Mouse (Mus musculus): ENCODE data around the gene Olfr455. TPM values are rescaled to one million over a fixed set of nuclear protein-coding genes. Genes with fewer than 3 reads are reported as not detected.
A peak's percentile ranks its signal among the peaks of the same experiment; 100 is the strongest.

The Olfr455 gene
- polyA plus RNA-seq (2014; fragmentation: Nextera tagmentation; extraction: Ambion mirVana) = not detected in 2 replicates

DNA sequence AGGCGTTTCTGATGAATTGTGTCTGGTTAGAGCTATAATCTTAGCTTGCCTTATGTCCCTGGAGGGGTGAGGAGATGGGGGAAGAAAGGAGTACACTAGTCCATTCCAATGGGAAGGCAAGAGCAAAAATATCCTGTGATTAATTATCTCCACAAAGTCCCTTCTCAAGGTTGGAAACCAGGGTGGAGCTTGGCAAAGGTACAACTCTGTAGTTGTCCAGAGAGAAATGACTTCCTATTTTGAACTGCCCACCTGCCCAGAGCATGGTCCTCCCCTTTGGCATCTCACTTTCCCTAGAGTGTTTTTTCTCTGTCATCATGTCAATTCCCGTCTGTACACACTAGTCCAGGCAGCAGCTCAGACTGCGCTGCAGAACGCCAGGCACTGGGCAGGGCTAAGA is at the start of gene Olfr455:
TSS of gene Olfr455 (minus strand) at position 127 of the 400 bp plus-strand sequence.
- no peak for TF ChIP-seq CTCF (IDR thresholded peaks at IDR 0.05; ENCODE audit: low read depth)
- H3K36me3 ChIP-seq (ENCODE audit: insufficient read depth) = no peaks in the 10 kb centered on the region
- H3K9me3 ChIP-seq (ENCODE audit: low read depth, low read length) = no peaks in the 10 kb centered on the region
- no peak within 1 kb of the TSS for H3K4me3 ChIP-seq (ENCODE audit: low read depth, low read length)
- 0 out of 2 replicates have a peak, but pooled peaks have one; percentile 40 for ATAC-seq (ENCODE audit: insufficient read depth)
- no peak within 1 kb of the TSS for H3K9ac ChIP-seq
- H3K4me1 ChIP-seq (ENCODE audit: insufficient read depth) = 0 out of 2 replicates have a peak, but pooled peaks cover 4% of the 10 kb centered on the region
- 53% methylated on average over 4 of the region's 4 CpGs for WGBS
- DNase-seq = peak; percentile 39
- H3K27ac ChIP-seq (ENCODE audit: low read depth) = no peak within 1 kb of the TSS
- H3K4me2 ChIP-seq = no peak within 1 kb of the TSS
- no peaks in the 10 kb centered on the region for H3K27me3 ChIP-seq (ENCODE audit: insufficient read depth, low read length)

DNA sequence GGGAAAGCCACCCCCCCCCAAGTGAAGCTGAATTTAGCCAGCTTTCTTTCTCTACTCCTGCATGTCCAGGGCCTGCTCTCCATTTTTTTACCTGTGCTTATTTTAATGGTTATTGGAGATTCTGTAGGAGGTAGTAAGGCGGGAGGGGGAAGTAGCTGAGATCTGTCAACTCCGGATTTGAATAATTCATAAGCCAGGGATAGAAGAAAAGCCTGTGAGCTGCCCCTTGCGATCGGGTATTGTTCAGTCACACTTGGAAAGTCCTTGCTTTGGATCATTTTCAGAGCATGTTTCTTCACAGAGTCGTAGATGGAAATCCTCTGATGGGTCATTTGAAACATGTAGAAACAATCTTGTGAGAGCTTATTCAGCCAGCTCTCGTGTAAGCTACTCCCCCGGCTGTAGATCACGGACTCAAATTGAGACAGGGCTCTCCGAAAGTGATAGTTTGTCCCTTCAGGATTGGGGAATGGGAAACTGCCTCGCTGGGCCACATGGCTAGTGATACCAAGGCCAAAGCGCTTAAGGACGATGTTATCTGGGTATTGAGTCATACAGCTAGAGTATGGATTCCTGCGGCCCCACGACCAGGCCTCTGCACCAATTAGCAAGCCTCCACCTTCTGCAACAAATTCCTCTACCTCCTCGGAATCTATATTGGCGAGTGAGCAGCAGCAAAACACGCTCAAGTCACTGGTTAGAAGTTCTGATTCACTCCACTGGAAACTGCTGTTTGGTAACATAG is 45.9 kb upstream of the Olfr455 start:
- Histone ChIP-seq H3K4me1 (ENCODE audit: insufficient read depth) (no peaks in the 10 kb centered on the region), H3K9me3 (ENCODE audit: low read depth, low read length) (no peaks in the 10 kb centered on the region), H3K27ac (ENCODE audit: low read depth) (no peak overlapping the region), H3K36me3 (ENCODE audit: insufficient read depth) (no peaks in the 10 kb centered on the region), H3K4me2 (no peak overlapping the region), H3K27me3 (ENCODE audit: insufficient read depth, low read length) (no peaks in the 10 kb centered on the region), H3K4me3 (ENCODE audit: low read depth, low read length) (no peak overlapping the region), H3K9ac (no peak overlapping the region)
- WGBS = 78% methylated on average over 17 of the region's 17 CpGs
- TF ChIP-seq CTCF (IDR thresholded peaks at IDR 0.05; ENCODE audit: low read depth) = no peak
- ATAC-seq (ENCODE audit: insufficient read depth) (no peak), DNase-seq (no peak)

GRCm38 (mm10) chr6:42586569-42586968 is 39.2 kb upstream of the Olfr455 start:
- Histone ChIP-seq H3K27me3 (ENCODE audit: insufficient read depth, low read length) (no peaks in the 10 kb centered on the region), H3K4me1 (ENCODE audit: insufficient read depth) (peaks cover 7% of the 10 kb centered on the region; the same call in 1 of the 2 replicates), H3K36me3 (ENCODE audit: insufficient read depth) (no peaks in the 10 kb centered on the region), H3K4me3 (ENCODE audit: low read depth, low read length) (no peak overlapping the region), H3K27ac (ENCODE audit: low read depth) (no peak overlapping the region), H3K9ac (no peak overlapping the region), H3K9me3 (ENCODE audit: low read depth, low read length) (no peaks in the 10 kb centered on the region), H3K4me2 (no peak overlapping the region)
- 66% methylated on average over 5 of the region's 5 CpGs for WGBS
- DNase-seq = no peak
- no peak for TF ChIP-seq CTCF (IDR thresholded peaks at IDR 0.05; ENCODE audit: low read depth)
- ATAC-seq (ENCODE audit: insufficient read depth) = no peak

DNA sequence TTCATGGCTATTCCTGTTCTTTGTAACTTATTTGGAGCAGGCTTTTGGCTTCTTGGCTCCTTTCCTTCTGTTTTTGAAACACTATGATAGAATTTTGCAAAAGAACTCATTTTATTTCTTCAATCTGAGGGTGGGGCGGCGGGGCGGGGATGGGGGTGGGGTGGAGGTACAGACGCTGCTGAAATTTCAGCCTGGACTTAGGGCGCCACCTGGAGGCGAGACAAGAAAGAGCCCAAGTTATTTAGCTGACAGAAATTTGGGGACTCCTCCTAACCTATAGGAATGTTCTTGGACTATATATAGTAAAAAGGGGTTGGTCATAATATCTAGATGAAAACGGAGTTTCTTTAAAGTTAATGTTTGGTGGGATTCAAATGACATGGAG is 36.1 kb upstream of the Olfr455 start:
- peak; percentile 67 for TF ChIP-seq CTCF (IDR thresholded peaks at IDR 0.05; ENCODE audit: low read depth)
- peak; percentile 50; the same call in 1 of the 2 replicates for ATAC-seq (ENCODE audit: insufficient read depth)
- H3K36me3 ChIP-seq (ENCODE audit: insufficient read depth) = no peaks in the 10 kb centered on the region
- no peak overlapping the region for H3K9ac ChIP-seq
- H3K4me2 ChIP-seq = peak overlapping the region; percentile 41
- 1% methylated on average over 7 of the region's 7 CpGs for whole genome bisulfite sequencing
- DNase-seq = peak; percentile 90
- H3K27ac ChIP-seq (ENCODE audit: low read depth) = no peak overlapping the region
- peaks cover 7% of the 10 kb centered on the region; the same call in 1 of the 2 replicates for H3K4me1 ChIP-seq (ENCODE audit: insufficient read depth)
- no peak overlapping the region for H3K4me3 ChIP-seq (ENCODE audit: low read depth, low read length)
- no peaks in the 10 kb centered on the region for H3K9me3 ChIP-seq (ENCODE audit: low read depth, low read length)
- H3K27me3 ChIP-seq (ENCODE audit: insufficient read depth, low read length) = no peaks in the 10 kb centered on the region

DNA sequence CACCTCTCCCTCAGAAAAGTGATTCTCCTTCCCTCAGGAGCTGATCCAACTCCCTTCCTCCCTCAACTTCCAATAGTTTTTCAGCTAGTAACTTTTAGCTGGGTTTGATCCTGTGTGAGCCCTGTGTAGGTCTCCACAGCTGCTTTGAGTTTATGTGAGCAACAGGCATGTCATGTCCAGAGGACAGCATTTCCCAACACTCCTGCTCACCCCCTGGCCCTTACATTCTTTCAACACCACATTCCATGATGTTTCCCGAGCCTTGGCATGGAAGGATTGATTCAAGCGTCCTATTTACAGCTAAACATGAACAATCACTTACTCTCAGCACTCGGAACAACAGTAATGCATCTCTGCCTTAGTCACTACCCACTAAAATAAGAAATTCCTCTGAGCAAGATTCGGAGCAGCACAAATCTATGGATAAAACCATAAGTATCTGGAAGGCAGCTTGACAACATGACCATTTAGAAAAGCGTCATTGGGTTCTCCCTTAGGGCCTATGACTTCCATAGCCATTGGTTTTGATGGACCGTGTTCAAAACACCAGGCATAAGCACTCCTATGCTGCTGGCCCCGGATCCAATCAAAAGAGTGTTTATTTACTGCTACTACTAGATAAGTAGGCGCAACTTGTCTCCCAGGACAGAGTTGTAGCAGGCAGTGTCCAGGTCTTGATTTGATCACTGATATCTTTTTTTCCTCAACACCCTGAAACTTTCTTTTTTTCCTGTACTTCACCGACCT is 35.5 kb upstream of the Olfr455 start:
- H3K4me2 ChIP-seq = peak overlapping the region; percentile 41
- 37% methylated on average over 9 of the region's 9 CpGs for WGBS
- no peaks in the 10 kb centered on the region for H3K36me3 ChIP-seq (ENCODE audit: insufficient read depth)
- peaks cover 7% of the 10 kb centered on the region; the same call in 1 of the 2 replicates for H3K4me1 ChIP-seq (ENCODE audit: insufficient read depth)
- H3K9me3 ChIP-seq (ENCODE audit: low read depth, low read length) = no peaks in the 10 kb centered on the region
- H3K27me3 ChIP-seq (ENCODE audit: insufficient read depth, low read length) = no peaks in the 10 kb centered on the region
- DNase-seq = peak; percentile 55
- peak; percentile 67 for ATAC-seq (ENCODE audit: insufficient read depth)
- no peak overlapping the region for H3K9ac ChIP-seq
- H3K4me3 ChIP-seq (ENCODE audit: low read depth, low read length) = no peak overlapping the region
- no peak for TF ChIP-seq CTCF (IDR thresholded peaks at IDR 0.05; ENCODE audit: low read depth)
- peak overlapping the region; percentile 15; the same call in 1 of the 2 replicates for H3K27ac ChIP-seq (ENCODE audit: low read depth)

GRCm38 (mm10) chr6:42578678-42579077 is 31.3 kb upstream of the Olfr455 start:
- Histone ChIP-seq H3K4me1 (ENCODE audit: insufficient read depth) (peaks cover 7% of the 10 kb centered on the region; the same call in 1 of the 2 replicates), H3K9me3 (ENCODE audit: low read depth, low read length) (no peaks in the 10 kb centered on the region), H3K27me3 (ENCODE audit: insufficient read depth, low read length) (no peaks in the 10 kb centered on the region), H3K36me3 (ENCODE audit: insufficient read depth) (no peaks in the 10 kb centered on the region), H3K4me3 (ENCODE audit: low read depth, low read length) (no peak overlapping the region), H3K9ac (no peak overlapping the region), H3K27ac (ENCODE audit: low read depth) (no peak overlapping the region), H3K4me2 (no peak overlapping the region)
- DNase-seq (no peak), ATAC-seq (ENCODE audit: insufficient read depth) (no peak)
- 64% methylated on average over 4 of the region's 4 CpGs for WGBS
- TF ChIP-seq CTCF (IDR thresholded peaks at IDR 0.05; ENCODE audit: low read depth) = 0 out of 2 replicates have a peak, but pooled peaks have one; percentile 16

DNA sequence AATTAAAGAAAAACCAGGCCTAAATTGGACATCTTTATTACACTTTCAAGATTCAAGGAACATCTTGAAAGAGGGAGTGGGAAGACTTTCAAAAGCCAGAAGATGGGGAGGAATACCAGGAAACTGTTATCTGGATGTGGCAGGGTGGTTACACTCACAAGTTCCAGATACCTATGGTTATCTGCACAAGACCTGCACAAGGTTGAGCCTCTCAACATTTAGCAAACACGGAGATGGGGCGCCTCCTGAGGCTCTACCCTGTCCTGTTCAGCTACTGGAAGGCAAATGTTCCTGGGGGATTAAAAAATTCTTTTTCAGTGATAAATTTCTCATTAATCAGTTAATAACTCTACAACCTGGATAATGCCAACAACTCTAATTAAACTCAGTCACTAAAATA is 30.0 kb upstream of the Olfr455 start:
- H3K4me3 ChIP-seq (ENCODE audit: low read depth, low read length) = no peak overlapping the region
- no peaks in the 10 kb centered on the region for H3K36me3 ChIP-seq (ENCODE audit: insufficient read depth)
- no peak overlapping the region for H3K4me2 ChIP-seq
- no peak for TF ChIP-seq CTCF (IDR thresholded peaks at IDR 0.05; ENCODE audit: low read depth)
- no peaks in the 10 kb centered on the region for H3K27me3 ChIP-seq (ENCODE audit: insufficient read depth, low read length)
- ATAC-seq (ENCODE audit: insufficient read depth) (no peak), DNase-seq (no peak)
- WGBS = 84% methylated on average over 2 of the region's 2 CpGs
- H3K9me3 ChIP-seq (ENCODE audit: low read depth, low read length) = no peaks in the 10 kb centered on the region
- H3K9ac ChIP-seq = no peak overlapping the region
- no peak overlapping the region for H3K27ac ChIP-seq (ENCODE audit: low read depth)
- H3K4me1 ChIP-seq (ENCODE audit: insufficient read depth) = no peaks in the 10 kb centered on the region
